Mouse (Mus musculus) myocyte (in vitro differentiated cells): ENCODE data around the gene Shroom1.

Source experiments
- POLR2A ChIP-seq: IDR thresholded peaks from one replicate; pipeline ENCODE4 v1.6.1; 2011; ENCODE audit warnings: low read depth, mild to moderate bottlenecking, control low read depth, moderate library complexity; ENCODE audit not compliant: insufficient read length
- SRF ChIP-seq: IDR thresholded peaks from one replicate; pipeline ENCODE4 v1.6.1; 2011; ENCODE audit warnings: low read depth; ENCODE audit not compliant: control insufficient read depth, insufficient read length

- TF ChIP-seq SRF (no peak), POLR2A (no peak)
Observed at GRCm38 (mm10) chr11:53485719-53486118, 28.7 kb downstream of the Shroom1 start.
